Mouse (Mus musculus) left cerebral cortex, adult 11 months (tissue): ENCODE data around the gene Arl8a.

Source experiments
- DNase-seq: peaks from one replicate; pipeline ENCODE4 v3.0.0; 2022; ENCODE audit warnings: low spot score

Arl8a gene

GRCm38 (mm10) chr1:135133678-135134435 is 12.8 kb upstream of the Arl8a start:
- DNase-seq, result no peak

- DNase-seq, result no peak
These were observed 11.4 kb upstream of the Arl8a start for GRCm38 (mm10) chr1:135135111-135135787.

- DNase-seq, result no peak
These were observed 10.1 kb upstream of the Arl8a start for GRCm38 (mm10) chr1:135136500-135136899.

- DNase-seq, result no peak
These were observed 6.7 kb upstream of the Arl8a start for GRCm38 (mm10) chr1:135139906-135140305.

- no peak for DNase-seq
These were observed 4.2 kb upstream of the Arl8a start for GRCm38 (mm10) chr1:135142452-135142851.

GRCm38 (mm10) chr1:135143940-135144339 is 2.7 kb upstream of the Arl8a start:
- no peak for DNase-seq

- peak; percentile 76 for DNase-seq
These were observed 500 bp downstream of the Arl8a start for GRCm38 (mm10) chr1:135146946-135147701.

- DNase-seq, result no peak
These were observed 1.1 kb downstream of the Arl8a start for GRCm38 (mm10) chr1:135147702-135148058.

- DNase-seq, result no peak
These were observed 1.9 kb downstream of the Arl8a start for GRCm38 (mm10) chr1:135148476-135148875.

- DNase-seq, result no peak
These were observed 2.4 kb downstream of the Arl8a start for GRCm38 (mm10) chr1:135148996-135149395.

- DNase-seq, result no peak
These were observed 7.4 kb downstream of the Arl8a start for GRCm38 (mm10) chr1:135154011-135154410.

GRCm38 (mm10) chr1:135154411-135154959 is 7.9 kb downstream of the Arl8a start:
- peak; percentile 79 for DNase-seq

- DNase-seq, result no peak
These were observed 9.7 kb downstream of the Arl8a start for GRCm38 (mm10) chr1:135156300-135156699.

GRCm38 (mm10) chr1:135158633-135159032 is 12.0 kb downstream of the Arl8a start:
- peak; percentile 52 for DNase-seq

- DNase-seq, result peak; percentile 48
These were observed 12.4 kb downstream of the Arl8a start for GRCm38 (mm10) chr1:135159074-135159473.

GRCm38 (mm10) chr1:135159556-135160123 is 13.0 kb downstream of the Arl8a start:
- no peak for DNase-seq

- DNase-seq, result no peak
These were observed 13.9 kb downstream of the Arl8a start for GRCm38 (mm10) chr1:135160411-135161050.

- no peak for DNase-seq
These were observed 16.1 kb downstream of the Arl8a start for GRCm38 (mm10) chr1:135162720-135163119.

- no peak for DNase-seq
These were observed 20.8 kb downstream of the Arl8a start, which contains the start of gene Gpr37l1 for GRCm38 (mm10) chr1:135167435-135167834. Gene Gpr37l1 (minus strand): TSS chr1:135167681.

- DNase-seq, result no peak
These were observed 22.0 kb downstream of the Arl8a start for GRCm38 (mm10) chr1:135168453-135169200.
